Mouse (Mus musculus): ENCODE results near the gene Hhex.

Hhex gene

GRCm38 (mm10) chr19:37434263-37434951 is at the start of gene Hhex:
Gene Hhex (plus strand): TSS chr19:37434810.
- peak; percentile 20 for DNase-seq (ENCODE audit: low read depth, low spot score)

- DNase-seq (ENCODE audit: low read depth, low spot score): no peak
These were observed 48.5 kb upstream of the Hhex start for GRCm38 (mm10) chr19:37386126-37386525.

- DNase-seq (ENCODE audit: low read depth, low spot score): no peak
These were observed 42.7 kb upstream of the Hhex start for GRCm38 (mm10) chr19:37391869-37392268.

- no peak for DNase-seq (ENCODE audit: low read depth, low spot score)
These were observed 38.3 kb upstream of the Hhex start for GRCm38 (mm10) chr19:37396279-37396678.

- no peak for DNase-seq (ENCODE audit: low read depth, low spot score)
These were observed 33.7 kb upstream of the Hhex start for GRCm38 (mm10) chr19:37400936-37401335.

- peak; percentile 60 for DNase-seq (ENCODE audit: low read depth, low spot score)
These were observed 16.3 kb upstream of the Hhex start for GRCm38 (mm10) chr19:37418294-37418693.

- peak; percentile 81 for DNase-seq (ENCODE audit: low read depth, low spot score)
These were observed 15.0 kb upstream of the Hhex start for GRCm38 (mm10) chr19:37419613-37420012.

- DNase-seq (ENCODE audit: low read depth, low spot score): no peak
These were observed 6.0 kb upstream of the Hhex start for GRCm38 (mm10) chr19:37428589-37428988.

GRCm38 (mm10) chr19:37431139-37431756 is 3.4 kb upstream of the Hhex start:
- no peak for DNase-seq (ENCODE audit: low read depth, low spot score)

- DNase-seq (ENCODE audit: low read depth, low spot score): no peak
These were observed 1.6 kb upstream of the Hhex start for GRCm38 (mm10) chr19:37432868-37433570.

- no peak for DNase-seq (ENCODE audit: low read depth, low spot score)
These were observed 731 bp upstream of the Hhex start for GRCm38 (mm10) chr19:37433895-37434262.

- no peak for DNase-seq (ENCODE audit: low read depth, low spot score)
These were observed 637 bp downstream of the Hhex start for GRCm38 (mm10) chr19:37435041-37435852.

- DNase-seq (ENCODE audit: low read depth, low spot score): no peak
These were observed 1.2 kb downstream of the Hhex start for GRCm38 (mm10) chr19:37435853-37436174.

GRCm38 (mm10) chr19:37436514-37437288 is 2.1 kb downstream of the Hhex start:
- DNase-seq (ENCODE audit: low read depth, low spot score): peak; percentile 17

GRCm38 (mm10) chr19:37437289-37437606 is 2.6 kb downstream of the Hhex start:
- DNase-seq (ENCODE audit: low read depth, low spot score): no peak

GRCm38 (mm10) chr19:37440181-37440580 is 5.6 kb downstream of the Hhex start:
- no peak for DNase-seq (ENCODE audit: low read depth, low spot score)

- no peak for DNase-seq (ENCODE audit: low read depth, low spot score)
These were observed 6.3 kb downstream of the Hhex start for GRCm38 (mm10) chr19:37440708-37441475.

GRCm38 (mm10) chr19:37442524-37443286 is 8.1 kb downstream of the Hhex start:
- DNase-seq (ENCODE audit: low read depth, low spot score): no peak

GRCm38 (mm10) chr19:37443631-37444140 is 9.1 kb downstream of the Hhex start:
- DNase-seq (ENCODE audit: low read depth, low spot score): no peak

GRCm38 (mm10) chr19:37448212-37448611 is 13.6 kb downstream of the Hhex start:
- DNase-seq (ENCODE audit: low read depth, low spot score): no peak
